Mouse (Mus musculus): ENCODE measurements around the gene Ube2r2. TPM values are rescaled to one million over a fixed set of nuclear protein-coding genes. Genes with fewer than 3 reads are reported as not detected.

Gene Ube2r2
- total and polyA plus RNA-seq, 3 experiments: 30.4 to 90.9 (median 38.9) TPM

DNA sequence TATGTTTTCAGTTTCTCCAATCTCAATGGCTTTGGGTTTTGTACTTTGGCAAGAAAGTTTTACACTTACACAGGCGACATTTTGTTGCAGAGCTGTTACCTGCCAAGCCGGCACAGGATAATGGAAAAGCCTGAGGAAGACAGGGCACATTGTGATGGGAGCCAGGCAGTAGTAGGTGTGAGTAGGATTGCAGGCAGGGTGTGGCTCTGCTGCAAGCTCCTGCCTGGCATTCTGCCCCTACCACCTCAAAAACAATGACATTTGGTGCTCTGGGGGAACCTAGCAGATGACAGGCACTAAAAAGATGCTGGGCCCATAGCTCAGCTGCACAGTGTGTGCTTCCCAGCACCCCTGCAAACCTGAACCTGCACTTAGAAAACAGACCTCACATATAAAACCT, 54.3 kb downstream of the Ube2r2 start:
- Histone ChIP-seq H3K4me3 (replicated peaks in 1 of 3; ENCODE audit: low read depth in 2 of 3, low read length in 2 of 3, poor library complexity in 1 of 3) (no peak overlapping the region), H3K9me3 (replicated peaks; ENCODE audit: low read length) (no peaks in the 10 kb centered on the region), H3K9ac (ENCODE audit: insufficient read depth, low read depth) (no peak overlapping the region), H3K79me2 (replicated peaks; ENCODE audit: control insufficient read depth, extremely low read depth, insufficient read depth, poor library complexity, severe bottlenecking) (no peaks in the 10 kb centered on the region), H3K36me3 (replicated peaks in 1 of 2; ENCODE audit: control insufficient read depth in 1 of 2, insufficient read depth in 1 of 2, low read length in 1 of 2) (peaks cover 44 to 77% of the 10 kb centered on the region in 2 experiments), H3K4me2 (ENCODE audit: insufficient read depth, low read depth, poor library complexity, severe bottlenecking) (no peak overlapping the region), H3K27me3 (replicated peaks) (no peaks in the 10 kb centered on the region), H3K27ac (ENCODE audit: insufficient read depth, low read depth) (no peak overlapping the region), H3K4me1 (ENCODE audit: control insufficient read depth in 1 of 2, insufficient read depth in 2 of 2) (peaks cover 14 to 49% of the 10 kb centered on the region in 2 experiments)
- dilution Hi-C loops (cut with MboI; ENCODE audit: extremely low pct_ligation_motif_present, extremely low pct_unique_long_range_greater_than_20kb, low sequenced_read_pairs) (no loop called here), in situ Hi-C loops (cut with MboI; ENCODE audit: low pct_ligation_motif_present, low pct_unique_long_range_greater_than_20kb, low sequenced_read_pairs) (no loop called here)
- TF ChIP-seq USF2 (conservative IDR thresholded peaks at IDR 0.05; ENCODE audit: low read depth, low read length) (no peak), SMC3 (IDR thresholded peaks at IDR 0.05; ENCODE audit: low read depth, low read length) (no peak), ZC3H11A (IDR thresholded peaks at IDR 0.05; ENCODE audit: low read depth, low read length) (no peak), PAX5 (IDR thresholded peaks at IDR 0.05; ENCODE audit: low read length) (no peak), UBTF (IDR thresholded peaks at IDR 0.05; ENCODE audit: low read depth, low read length) (no peak), IRF4 (IDR thresholded peaks at IDR 0.05; ENCODE audit: low read depth, low read length) (no peak), NELFE (IDR thresholded peaks at IDR 0.05; ENCODE audit: low read depth, low read length) (no peak), MYC (IDR thresholded peaks at IDR 0.05; ENCODE audit: low read depth, low read length) (no peak), SIN3A (IDR thresholded peaks at IDR 0.05; ENCODE audit: low read length) (no peak), RAD21 (IDR thresholded peaks at IDR 0.05; ENCODE audit: low read depth, low read length) (no peak), HCFC1 (IDR thresholded peaks at IDR 0.05; ENCODE audit: low read depth, low read length) (no peak), CHD2 (IDR thresholded peaks at IDR 0.05; ENCODE audit: low read length) (no peak), ETS1 (conservative IDR thresholded peaks at IDR 0.05; ENCODE audit: low read depth, low read length) (no peak)
- no peak for DNase-seq (ENCODE audit: extremely low read depth)

DNA sequence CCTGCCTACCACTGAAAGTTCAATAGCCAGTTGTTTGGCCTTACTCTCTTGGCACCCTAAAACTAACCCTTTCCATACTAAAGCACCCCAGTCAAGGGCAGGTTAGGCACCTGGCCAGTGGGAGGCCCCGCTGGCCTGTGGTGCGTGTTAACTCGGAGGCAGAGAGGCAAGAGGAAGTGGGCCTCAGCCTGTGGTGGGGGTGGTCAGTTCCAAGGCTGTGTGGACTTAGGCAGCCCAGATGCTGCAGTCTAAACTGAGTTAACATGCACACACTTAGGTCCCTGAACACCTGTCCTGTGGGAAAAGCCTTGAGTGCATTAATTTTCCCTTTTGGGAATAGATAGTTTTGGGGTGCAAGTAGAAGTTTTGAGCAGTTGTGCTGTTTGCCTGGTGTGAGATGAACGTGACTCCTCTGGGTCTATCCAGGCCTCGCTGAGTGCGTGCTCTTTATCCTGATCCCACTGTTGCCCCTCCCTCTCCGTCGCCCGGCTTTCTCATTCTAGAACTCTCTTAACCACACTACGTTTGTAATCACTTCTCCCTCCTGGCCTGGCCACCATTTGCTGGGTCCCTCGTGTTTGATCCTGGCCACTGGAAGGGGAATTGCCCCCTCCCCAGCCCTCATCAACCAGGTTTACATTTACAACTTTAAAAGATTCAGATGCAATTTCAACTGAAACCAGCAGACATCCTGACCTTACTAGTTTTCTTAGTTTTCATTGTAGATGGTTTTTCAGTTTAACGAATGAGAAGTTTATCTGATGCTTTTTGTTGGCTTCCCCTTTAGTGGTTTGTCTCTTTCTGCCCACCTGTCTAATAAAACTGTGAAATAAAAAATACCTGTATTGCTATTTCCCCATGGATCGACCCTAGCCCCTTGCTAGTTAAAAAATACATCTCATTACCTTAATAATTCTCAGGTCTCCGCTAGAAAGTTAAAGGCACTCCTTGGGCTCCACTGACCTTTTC, 57.3 kb downstream of the Ube2r2 start:
- Histone ChIP-seq H3K27ac (ENCODE audit: insufficient read depth, low read depth) (peak overlapping the region; percentile 35), H3K4me3 (replicated peaks in 1 of 3; ENCODE audit: low read depth in 2 of 3, low read length in 2 of 3, poor library complexity in 1 of 3) (no peak overlapping the region)
- TF ChIP-seq POLR2A (IDR thresholded peaks at IDR 0.05; ENCODE audit: low read depth, low read length): peak; percentile 15; the same call in 1 of the 2 replicates
- TF ChIP-seq IRF4 (IDR thresholded peaks at IDR 0.05; ENCODE audit: low read depth, low read length): peak; percentile 55; the same call in 1 of the 2 replicates
- TF ChIP-seq TCF12 (IDR thresholded peaks at IDR 0.05; ENCODE audit: low read depth, low read length): 0 out of 2 replicates have a peak, but pooled peaks have one; percentile 20
- TF ChIP-seq ELF1 (IDR thresholded peaks at IDR 0.05; ENCODE audit: low read depth, low read length): 0 out of 2 replicates have a peak, but pooled peaks have one; percentile 35
- TF ChIP-seq GABPA (IDR thresholded peaks at IDR 0.05; ENCODE audit: insufficient replicate concordance, low read depth, low read length): no peak
- peak; percentile 59; the same call in 1 of the 2 replicates for TF ChIP-seq POLR2AphosphoS2 (IDR thresholded peaks at IDR 0.05; ENCODE audit: low read depth, low read length)
- TF ChIP-seq ZMIZ1 (IDR thresholded peaks at IDR 0.05; ENCODE audit: low read depth, low read length): peak; percentile 45; the same call in 1 of the 2 replicates
- 0 out of 2 replicates have a peak, but pooled peaks have one; percentile 12 for TF ChIP-seq MEF2A (IDR thresholded peaks at IDR 0.05; ENCODE audit: borderline replicate concordance, low read depth, low read length)
- no peak for TF ChIP-seq CTCF (conservative IDR thresholded peaks at IDR 0.05 in 1 of 2, IDR thresholded peaks at IDR 0.05 in 1 of 2; ENCODE audit: low read depth in 2 of 2, low read length in 2 of 2)
- TF ChIP-seq RCOR1 (conservative IDR thresholded peaks at IDR 0.05; ENCODE audit: low read depth, low read length): no peak
- 0 out of 2 replicates have a peak, but pooled peaks have one; percentile 7 for TF ChIP-seq BHLHE40 (IDR thresholded peaks at IDR 0.05; ENCODE audit: low read depth, low read length)
- TF ChIP-seq EP300 (IDR thresholded peaks at IDR 0.05; ENCODE audit: low read length): peak; percentile 42; the same call in 1 of the 2 replicates
- TF ChIP-seq TBP (conservative IDR thresholded peaks at IDR 0.05; ENCODE audit: low read depth, low read length): no peak

More for the DNA sequence above, 57.3 kb downstream of the Ube2r2 start:
- in situ Hi-C loops (cut with MboI; ENCODE audit: low pct_ligation_motif_present, low pct_unique_long_range_greater_than_20kb, low sequenced_read_pairs) (no loop called here), dilution Hi-C loops (cut with MboI; ENCODE audit: extremely low pct_ligation_motif_present, extremely low pct_unique_long_range_greater_than_20kb, low sequenced_read_pairs) (no loop called here)
- Histone ChIP-seq H3K9ac (ENCODE audit: insufficient read depth, low read depth) (no peak overlapping the region), H3K9me3 (replicated peaks; ENCODE audit: low read length) (no peaks in the 10 kb centered on the region), H3K79me2 (replicated peaks; ENCODE audit: control insufficient read depth, extremely low read depth, insufficient read depth, poor library complexity, severe bottlenecking) (no peaks in the 10 kb centered on the region), H3K4me2 (ENCODE audit: insufficient read depth, low read depth, poor library complexity, severe bottlenecking) (no peak overlapping the region), H3K36me3 (replicated peaks in 1 of 2; ENCODE audit: control insufficient read depth in 1 of 2, insufficient read depth in 1 of 2, low read length in 1 of 2) (peaks cover 70 to 92% of the 10 kb centered on the region in 2 experiments), H3K27me3 (replicated peaks) (no peaks in the 10 kb centered on the region), H3K4me1 (ENCODE audit: control insufficient read depth in 1 of 2, insufficient read depth in 2 of 2) (peaks cover 14 to 30% of the 10 kb centered on the region in 2 experiments)
- peak; percentile 45 for DNase-seq (ENCODE audit: extremely low read depth)
